Mouse (Mus musculus) hindbrain, embryonic 11.5 days (tissue): Measurements from ENCODE around the gene Krtdap. TPM values are rescaled to one million over a fixed set of nuclear protein-coding genes. Genes with fewer than 3 reads are reported as not detected.

ENCODE experiments used
- polyA plus RNA-seq: library from polyadenylated mRNA; unstranded; fragments of >200 nt; fragmentation: Nextera tagmentation; extraction: Ambion mirVana; gene quantifications from 2 replicates; pipeline ENCODE4 v1.2.1, GENCODE M21; 2014

Krtdap gene
- polyA plus RNA-seq, 1 experiment from 2014 or later, result not detected

Other genes starting within 250 kb of the Krtdap start
- gene Hspb6, start 235.7 kb upstream of the Krtdap start, polyA plus RNA-seq, result 3.5 and 4.0 TPM in 2 replicates
- 11.4 and 18.4 TPM in 2 replicates for gene Proser3, start 235.6 kb upstream of the Krtdap start, polyA plus RNA-seq
- gene Lin37, start 228.1 kb upstream of the Krtdap start, polyA plus RNA-seq, result 44.7 and 48.3 TPM in 2 replicates
- gene U2af1l4, start 224.6 kb upstream of the Krtdap start, polyA plus RNA-seq, result 83.0 and 100.0 TPM in 2 replicates
- 7.8 and 9.8 TPM in 2 replicates for gene Gm49396, start 224.6 kb upstream of the Krtdap start, polyA plus RNA-seq
- gene Psenen, start 224.3 kb upstream of the Krtdap start, polyA plus RNA-seq, result 104 and 105 TPM in 2 replicates
- 3.0 and 3.6 TPM in 2 replicates for gene Igflr1, start 222.5 kb upstream of the Krtdap start, polyA plus RNA-seq
- gene Kmt2b, start 199.2 kb upstream of the Krtdap start, polyA plus RNA-seq, result 11.1 and 13.2 TPM in 2 replicates
- 0.24 and 1.2 TPM in 2 replicates for gene Zbtb32, start 189.0 kb upstream of the Krtdap start, polyA plus RNA-seq
- 0.54 and 1.2 TPM in 2 replicates for gene Upk1a, start 175.0 kb upstream of the Krtdap start, polyA plus RNA-seq
- gene Cox6b1, start 161.7 kb upstream of the Krtdap start, polyA plus RNA-seq, result 816 and 817 TPM in 2 replicates
- gene Etv2, start 152.0 kb upstream of the Krtdap start, polyA plus RNA-seq, result not detected in 2 replicates
- 119 and 123 TPM in 2 replicates for gene Rbm42, start 137.6 kb upstream of the Krtdap start, polyA plus RNA-seq
- gene Haus5, start 122.9 kb upstream of the Krtdap start, polyA plus RNA-seq, result 40.3 and 41.8 TPM in 2 replicates
- gene Pmis2, start 116.3 kb upstream of the Krtdap start, polyA plus RNA-seq, result not detected in 2 replicates
- gene 2200002J24Rik, start 89.0 kb upstream of the Krtdap start, polyA plus RNA-seq, result not detected in 2 replicates
- 0.65 and 1.4 TPM in 2 replicates for gene Atp4a, start 75.7 kb upstream of the Krtdap start, polyA plus RNA-seq
- gene Tmem147, start 58.4 kb upstream of the Krtdap start, polyA plus RNA-seq, result 143 and 160 TPM in 2 replicates
- 0.60 and 0.75 TPM in 2 replicates for gene Gapdhs, start 44.2 kb upstream of the Krtdap start, polyA plus RNA-seq
- 0.39 and 0.42 TPM in 2 replicates for gene Sbsn, start 36.4 kb upstream of the Krtdap start, polyA plus RNA-seq
- 0.34 and 0.73 TPM in 2 replicates for gene Dmkn, start 24.1 kb upstream of the Krtdap start, polyA plus RNA-seq
- gene Ffar2, start 35.9 kb downstream of the Krtdap start, polyA plus RNA-seq, result 0.20 TPM in 1 of 2 replicates, not detected in the other
- not detected in 2 replicates for gene Ffar3, start 68.3 kb downstream of the Krtdap start, polyA plus RNA-seq
- gene Ffar1, start 73.7 kb downstream of the Krtdap start, polyA plus RNA-seq, result not detected in 2 replicates
- not detected in 2 replicates for gene Cd22, start 92.4 kb downstream of the Krtdap start, polyA plus RNA-seq
- 0.28 and 0.73 TPM in 2 replicates for gene Mag, start 127.0 kb downstream of the Krtdap start, polyA plus RNA-seq
- not detected in 2 replicates for gene Hamp2, start 136.8 kb downstream of the Krtdap start, polyA plus RNA-seq
- not detected in 2 replicates for gene Hamp, start 156.1 kb downstream of the Krtdap start, polyA plus RNA-seq
- 23.5 and 25.4 TPM in 2 replicates for gene Usf2, start 168.9 kb downstream of the Krtdap start, polyA plus RNA-seq
- gene Lsr, start 185.6 kb downstream of the Krtdap start, polyA plus RNA-seq, result 12.8 and 13.4 TPM in 2 replicates
- gene Fam187b, start 185.9 kb downstream of the Krtdap start, polyA plus RNA-seq, result 0.59 and 1.1 TPM in 2 replicates